Mouse (Mus musculus) liver, postnatal 0 days (tissue): Measurements from ENCODE around the gene Aph1a.

Source experiments
- CTCF ChIP-seq: sonication (generic); IDR thresholded peaks from 2 replicates; pipeline ENCODE4 v1.5.1; 2016; ENCODE audit warnings: antibody characterized with exemption, low read depth
- EP300 ChIP-seq: IDR thresholded peaks from 2 replicates; pipeline ENCODE4 v1.6.1; 2016; ENCODE audit warnings: antibody characterized with exemption, low read depth, mild to moderate bottlenecking

- no peak for TF ChIP-seq CTCF
- TF ChIP-seq EP300 = no peak
Observed at GRCm38 (mm10) chr3:95870976-95871375, 22.8 kb upstream of the Aph1a start.
